Mouse (Mus musculus) Patski (cell line): ENCODE results near the gene Slc25a39. TPM values are rescaled to one million over a fixed set of nuclear protein-coding genes. Genes with fewer than 3 reads are reported as not detected.

ENCODE experiments used
- ATAC-seq: fragments of 100-300 bp; one replicate; pipeline ENCODE4 v1.8.0; 2021
- CTCF ChIA-PET: fragments of 350-600 bp; sonication (Branson Sonifier 250); formaldehyde crosslinking; loops from one replicate; lab custom pipeline; 2022; ENCODE audit warnings: inconsistent platforms; lab: Charles Lee
- POLR2A ChIA-PET: fragments of 350-600 bp; sonication (Branson Sonifier 250); formaldehyde crosslinking; loops from one replicate; lab custom pipeline; 2022; ENCODE audit warnings: antibody characterized with exemption, inconsistent platforms; lab: Charles Lee
- DNase-seq: peaks from one replicate; pipeline ENCODE4 v3.0.0-alpha.2; 2011; ENCODE audit warnings: low read depth, low spot score
- H3K27me3 ChIP-seq: fragments of 371-371 bp; one replicate; pipeline ENCODE4 v1.5.1; 2021
- CTCF ChIP-seq: fragments of 100-300 bp; IDR thresholded peaks from one replicate; pipeline ENCODE4 v1.5.1; 2021
- in situ Hi-C: fragments of 300-500 bp; cut with MboI; formaldehyde crosslinking; loops from 3 replicates; pipeline ENCODE4 v1.11.1; 2018; ENCODE audit warnings: low pct_unique_long_range_greater_than_20kb, mixed read lengths
- polyA plus RNA-seq: library from polyadenylated mRNA; unstranded; gene quantifications from one replicate; pipeline ENCODE4 v1.2.3, GENCODE M21; 2021

The Slc25a39 gene
- polyA plus RNA-seq, 1 experiment from 2014 or later = 388 TPM

DNA sequence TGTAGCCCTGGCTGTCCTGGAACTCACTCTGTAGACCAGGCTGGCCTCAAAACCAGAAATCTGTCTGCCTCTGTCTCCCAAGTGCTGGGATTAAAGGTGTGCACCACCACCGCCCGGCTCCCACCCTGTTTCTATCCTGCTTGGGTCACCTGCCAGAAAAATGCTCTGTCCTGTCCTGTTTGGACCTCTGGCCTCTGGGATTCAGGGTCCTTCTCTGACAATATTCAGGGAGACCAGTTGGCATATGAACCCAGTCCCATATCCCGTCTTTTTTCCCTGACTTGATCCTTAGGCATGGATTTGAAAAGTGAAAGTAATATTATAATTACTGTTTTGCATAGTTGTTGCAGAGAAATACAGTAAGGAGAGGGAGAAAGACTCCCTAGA, 24.0 kb upstream of the Slc25a39 start:
- ATAC-seq (no peak), DNase-seq (no peak)
- H3K27me3 ChIP-seq = no peaks in the 10 kb centered on the region
- CTCF ChIA-PET = interaction anchor here (1.2 to 1.9 kb wide), 2 partner anchors 14 to 116 kb away, joined by 3 to 6 read pairs; no protein-coding TSS in a partner anchor
- POLR2A ChIA-PET = interaction anchor here (1.1 kb wide), 1 partner anchor 24 kb away, joined by 3 read pairs; the partner anchor contains the start of gene Slc25a39
- no peak for TF ChIP-seq CTCF
- in situ Hi-C loops = no loop called here

- ATAC-seq (no peak), DNase-seq (no peak)
- no peaks in the 10 kb centered on the region for H3K27me3 ChIP-seq
- TF ChIP-seq CTCF = no peak
- in situ Hi-C loops = no loop called here
- ChIA-PET CTCF (interaction anchor here (0.7 to 4.7 kb wide), 13 partner anchors 9 to 132 kb away, joined by 3 to 33 read pairs (median 4); partner anchors contain the start of genes Fam171a2 and Ubtf), POLR2A (interaction anchor here (0.6 to 2.2 kb wide), 6 partner anchors 12 to 296 kb away, joined by 3 to 23 read pairs (median 4); partner anchors contain the start of genes Slc25a39 and Ubtf)
Observed at GRCm38 (mm10) chr11:102431018-102431645, 23.4 kb upstream of the Slc25a39 start.

GRCm38 (mm10) chr11:102430121-102431017, 22.6 kb upstream of the Slc25a39 start, which contains the start of gene Grn:
Gene Grn (plus strand): TSS chr11:102430315.
- DNase-seq (peak; percentile 86), ATAC-seq (peak; percentile 82)
- no peak for TF ChIP-seq CTCF
- in situ Hi-C loops = no loop called here
- POLR2A ChIA-PET = interaction anchor here (0.7 to 2.2 kb wide), 7 partner anchors 9 to 123 kb away, joined by 3 to 23 read pairs (median 3); partner anchors contain the start of gene Ubtf
- CTCF ChIA-PET = interaction anchor here (0.7 to 4.7 kb wide), 13 partner anchors 9 to 131 kb away, joined by 3 to 33 read pairs (median 4); partner anchors contain the start of genes Fam171a2 and Ubtf
- no peaks in the 10 kb centered on the region for H3K27me3 ChIP-seq

DNA sequence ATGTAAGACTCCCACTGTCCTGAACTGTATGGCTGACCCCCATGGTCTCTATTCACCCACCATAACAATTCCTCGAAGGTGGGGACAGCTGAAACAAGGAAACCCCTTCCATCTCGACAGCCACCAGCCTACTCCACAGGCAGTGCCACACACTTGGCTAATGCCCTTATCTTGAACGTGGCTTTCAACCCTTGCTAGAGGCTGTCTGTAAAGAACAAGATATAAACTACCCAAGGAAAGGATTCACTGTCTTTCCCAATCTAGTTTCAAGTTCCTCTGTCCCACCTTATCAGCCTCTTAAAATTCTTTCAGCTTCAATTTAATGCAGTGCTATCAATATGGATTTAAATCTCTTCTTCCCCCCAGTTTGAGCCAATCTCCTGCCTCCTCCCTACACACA, 21.8 kb upstream of the Slc25a39 start:
- ChIA-PET CTCF (interaction anchor here (1.4 to 4.7 kb wide), 2 partner anchors 17 to 18 kb away, joined by 3 to 33 read pairs; partner anchors contain the start of gene Fam171a2), POLR2A (interaction anchor here (0.9 to 2.2 kb wide), 3 partner anchors 16 to 111 kb away, joined by 3 to 23 read pairs (median 3); partner anchors contain the start of gene Ubtf)
- no peak for TF ChIP-seq CTCF
- in situ Hi-C loops = no loop called here
- DNase-seq (no peak), ATAC-seq (no peak)
- no peaks in the 10 kb centered on the region for H3K27me3 ChIP-seq

- no peaks in the 10 kb centered on the region for H3K27me3 ChIP-seq
- ChIA-PET CTCF (interaction anchor here (4.7 kb wide), 1 partner anchor 16 kb away, joined by 33 read pairs; no protein-coding TSS in a partner anchor), POLR2A (interaction anchor here (0.9 to 2.2 kb wide), 2 partner anchors 17 to 110 kb away, joined by 3 to 23 read pairs; partner anchors contain the start of gene Ubtf)
- no peak for DNase-seq
- ATAC-seq = no peak
- TF ChIP-seq CTCF = no peak
- in situ Hi-C loops = no loop called here
Observed at GRCm38 (mm10) chr11:102428981-102429540, 21.3 kb upstream of the Slc25a39 start.

DNA sequence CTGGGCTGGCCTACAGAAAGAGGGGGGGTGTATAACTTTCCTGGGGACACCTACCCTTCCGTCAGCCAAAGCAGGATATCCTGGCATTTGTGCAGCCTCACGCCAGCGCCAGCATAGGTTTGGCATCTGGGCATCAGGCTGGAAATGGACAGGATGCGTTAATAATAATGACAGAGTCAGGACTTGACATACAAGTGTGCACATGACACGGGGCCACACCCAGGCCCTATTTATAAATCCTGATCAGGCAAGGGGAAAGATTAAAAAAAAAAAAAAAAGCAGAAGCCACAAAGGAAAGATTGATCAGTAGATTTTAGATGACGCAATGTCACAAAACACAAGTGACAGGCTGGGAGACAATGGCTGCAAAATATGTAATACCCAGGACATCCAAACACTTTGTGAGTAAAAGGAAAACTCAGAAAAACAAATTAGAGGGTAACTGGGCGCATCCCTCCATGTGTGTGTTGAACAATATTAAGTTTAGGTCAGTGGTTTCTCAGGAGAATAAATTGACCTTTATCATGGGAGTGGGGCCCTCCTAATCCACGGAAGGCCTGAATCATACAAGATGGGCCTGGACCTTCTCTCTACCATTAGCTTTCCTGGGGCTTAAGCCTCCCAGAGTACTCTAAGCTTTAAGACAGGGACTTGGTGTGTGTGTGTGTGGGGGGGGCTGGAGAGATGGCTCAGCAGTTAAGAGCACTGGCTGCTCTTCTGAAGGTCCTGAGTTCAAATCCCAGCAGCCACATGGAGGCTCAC, 18.0 kb upstream of the Slc25a39 start:
- TF ChIP-seq CTCF = no peak
- no peak for ATAC-seq
- ChIA-PET POLR2A (interaction anchor here (0.7 kb wide), 1 partner anchor 328 kb away, joined by 6 read pairs; no protein-coding TSS in a partner anchor), CTCF (interaction anchor here (1.8 kb wide), 1 partner anchor 9 kb away, joined by 5 read pairs; no protein-coding TSS in a partner anchor)
- DNase-seq = no peak
- H3K27me3 ChIP-seq = no peaks in the 10 kb centered on the region
- in situ Hi-C loops = no loop called here

DNA sequence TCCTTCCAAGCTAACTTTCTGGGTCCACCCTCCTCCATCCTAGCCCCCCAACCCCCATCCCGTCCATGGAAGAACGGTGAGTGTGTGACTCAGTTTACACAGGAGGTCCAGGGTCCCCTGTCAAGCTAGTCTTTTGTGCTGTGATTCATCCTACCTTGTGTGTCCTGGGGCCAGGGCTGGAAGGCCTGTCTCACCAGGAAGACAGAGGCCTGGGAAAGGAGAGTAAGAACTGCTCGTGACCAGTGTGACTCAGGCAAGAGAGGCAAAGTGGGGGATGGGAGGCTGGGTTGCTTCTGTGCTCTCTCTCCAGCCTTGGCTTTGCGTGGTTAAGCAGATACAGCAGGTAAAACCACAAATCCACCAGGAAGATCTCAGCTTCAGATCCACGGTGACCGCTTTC, 16.9 kb upstream of the Slc25a39 start:
- ATAC-seq = no peak
- no peak for TF ChIP-seq CTCF
- no peak for DNase-seq
- CTCF ChIA-PET = interaction anchor here (1.8 kb wide), 1 partner anchor 10 kb away, joined by 5 read pairs; no protein-coding TSS in a partner anchor
- POLR2A ChIA-PET = interaction anchor here (1.2 kb wide), 1 partner anchor 21 kb away, joined by 6 read pairs; no protein-coding TSS in a partner anchor
- in situ Hi-C loops = no loop called here
- H3K27me3 ChIP-seq = no peaks in the 10 kb centered on the region

DNA sequence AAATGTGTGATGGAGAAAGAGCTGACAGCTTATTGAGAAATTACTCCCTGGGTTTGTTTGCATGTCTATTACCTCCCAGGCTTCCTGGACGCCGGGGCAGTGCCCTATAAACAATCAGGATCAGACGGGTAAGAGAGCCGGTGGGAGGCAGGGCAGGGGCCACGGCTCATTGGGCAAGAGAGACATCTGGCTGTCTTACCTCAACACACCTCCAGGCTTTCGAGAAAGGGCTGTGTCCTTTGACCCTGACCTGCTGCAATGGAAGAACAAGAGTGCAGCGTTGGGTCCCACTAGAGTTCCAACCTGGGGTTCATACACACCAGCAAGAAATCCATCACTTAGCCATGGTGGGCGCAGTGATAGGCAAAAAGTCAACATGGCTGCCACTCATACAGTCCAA, 13.8 kb upstream of the Slc25a39 start:
- peaks cover 3% of the 10 kb centered on the region for H3K27me3 ChIP-seq
- in situ Hi-C loops = no loop called here
- no peak for TF ChIP-seq CTCF
- ATAC-seq = no peak
- CTCF ChIA-PET = interaction anchor here (1.1 to 2.9 kb wide), 4 partner anchors 9 to 113 kb away, joined by 4 to 9 read pairs (median 8); no protein-coding TSS in a partner anchor
- POLR2A ChIA-PET = interaction anchor here (1.3 kb wide), 1 partner anchor 9 kb away, joined by 3 read pairs; the partner anchor contains the start of gene Grn
- no peak for DNase-seq

GRCm38 (mm10) chr11:102418887-102419286, 11.1 kb upstream of the Slc25a39 start:
- no peak for TF ChIP-seq CTCF
- in situ Hi-C loops = loop anchor here (10.0 kb wide), 1 partner anchor 114 kb away; no protein-coding TSS in a partner anchor
- ChIA-PET CTCF (no interaction called here), POLR2A (no interaction called here)
- ATAC-seq = no peak
- DNase-seq = no peak
- peaks cover 3% of the 10 kb centered on the region for H3K27me3 ChIP-seq
